Mouse (Mus musculus) MEL (cell line): ENCODE data around the gene Cfap54. TPM values are rescaled to one million over a fixed set of nuclear protein-coding genes. Genes with fewer than 3 reads are reported as not detected.

ENCODE experiments used
- DNase-seq: peaks from one replicate; pipeline ENCODE4 v3.0.0; 2011; ENCODE audit warnings: low read depth, low spot score
- H3K27ac ChIP-seq: 2 replicates; pipeline ENCODE4 v1.5.1; 2012; ENCODE audit warnings: low read depth, mild to moderate bottlenecking, control low read depth, low read length, moderate library complexity; ENCODE audit not compliant: control insufficient read depth
- H3K27me3 ChIP-seq, 2 experiments: fragments of 150-350 bp in 1 of 2; sonication (generic) in 1 of 2; 2 replicates each; pipeline ENCODE4 v1.6.1; 2012; ENCODE audit warnings: low read length in 2 of 2, mild to moderate bottlenecking in 2 of 2, improper control_type of control experiment in 1 of 2, moderate library complexity in 1 of 2; ENCODE audit not compliant: insufficient read depth in 2 of 2, control insufficient read depth in 1 of 2
- H3K36me3 ChIP-seq, 2 experiments: 2 replicates each; pipeline ENCODE4 v1.6.1; 2012 to 2014; ENCODE audit warnings: low read length in 2 of 2, improper control_type of control experiment in 1 of 2, inconsistent platforms in 1 of 2, mild to moderate bottlenecking in 1 of 2; ENCODE audit not compliant: insufficient read depth in 2 of 2, control insufficient read depth in 1 of 2
- H3K4me1 ChIP-seq, 2 experiments: fragments of 150-350 bp in 1 of 2; sonication (generic) in 1 of 2; 2 replicates each; pipeline ENCODE4 v1.6.1; 2012; ENCODE audit warnings: low read length in 2 of 2, improper control_type of control experiment in 1 of 2, mild to moderate bottlenecking in 1 of 2; ENCODE audit not compliant: insufficient read depth in 2 of 2, control insufficient read depth in 1 of 2
- H3K4me3 ChIP-seq, 2 experiments: fragments of 150-350 bp in 1 of 2; sonication (generic) in 1 of 2; 2 replicates each; pipeline ENCODE4 v1.5.1; 2012; ENCODE audit warnings: low read depth in 2 of 2, low read length in 2 of 2, mild to moderate bottlenecking in 2 of 2, moderate library complexity in 2 of 2, control low read depth in 1 of 2, improper control_type of control experiment in 1 of 2; ENCODE audit not compliant: control insufficient read depth in 1 of 2, insufficient read depth in 1 of 2
- H3K79me2 ChIP-seq: 2 replicates; pipeline ENCODE4 v1.6.1; 2012; ENCODE audit warnings: mild to moderate bottlenecking, low read length, moderate library complexity; ENCODE audit not compliant: control insufficient read depth, poor library complexity, insufficient read depth
- H3K9ac ChIP-seq: 2 replicates; pipeline ENCODE4 v1.6.1; 2012; ENCODE audit warnings: low read depth, mild to moderate bottlenecking, control low read depth, low read length, moderate library complexity; ENCODE audit not compliant: control insufficient read depth, poor library complexity, severe bottlenecking
- H3K9me3 ChIP-seq: fragments of 150-350 bp; sonication (generic); replicated peaks from 2 replicates; pipeline ENCODE4 v1.6.1; 2012; ENCODE audit warnings: mild to moderate bottlenecking, low read length, improper control_type of control experiment, moderate library complexity; ENCODE audit not compliant: insufficient read depth
- BHLHE40 ChIP-seq: IDR thresholded peaks from 2 replicates; pipeline ENCODE4 v1.6.1; 2012; ENCODE audit warnings: low read depth, mild to moderate bottlenecking, inconsistent platforms, low read length, improper control_type of control experiment, borderline replicate concordance
- CHD1 ChIP-seq: IDR thresholded peaks from 2 replicates; pipeline ENCODE4 v1.6.1; 2012; ENCODE audit warnings: low read depth, mild to moderate bottlenecking, inconsistent platforms, low read length, improper control_type of control experiment
- CHD2 ChIP-seq: IDR thresholded peaks from 2 replicates; pipeline ENCODE4 v1.6.1; 2011; ENCODE audit warnings: low read length, improper control_type of control experiment
- CTCF ChIP-seq, 3 experiments: IDR thresholded peaks in 2 of 3; conservative IDR thresholded peaks in 1 of 3; 2 replicates each; pipeline ENCODE4 v1.5.1; 2011 to 2012; ENCODE audit warnings: low read length in 3 of 3, low read depth in 2 of 3, mild to moderate bottlenecking in 2 of 3, improper control_type of control experiment in 1 of 3, inconsistent platforms in 1 of 3, mixed read lengths in 1 of 3, moderate library complexity in 1 of 3; ENCODE audit not compliant: control insufficient read depth in 1 of 3, insufficient read depth in 1 of 3, poor library complexity in 1 of 3, severe bottlenecking in 1 of 3
- E2F4 ChIP-seq: IDR thresholded peaks from 2 replicates; pipeline ENCODE4 v1.6.1; 2011; ENCODE audit warnings: low read depth, low read length, improper control_type of control experiment, borderline replicate concordance
- ELF1 ChIP-seq: IDR thresholded peaks from 2 replicates; pipeline ENCODE4 v1.6.1; 2014; ENCODE audit warnings: low read depth, mild to moderate bottlenecking, inconsistent platforms, low read length, improper control_type of control experiment, moderate library complexity
- EP300 ChIP-seq, 2 experiments: IDR thresholded peaks; 2 replicates each; pipeline ENCODE4 v1.6.1; 2011; ENCODE audit warnings: improper control_type of control experiment in 2 of 2, low read length in 2 of 2, low read depth in 1 of 2, mild to moderate bottlenecking in 1 of 2
- ETS1 ChIP-seq: IDR thresholded peaks from 2 replicates; pipeline ENCODE4 v1.6.1; 2012; ENCODE audit warnings: low read depth, mild to moderate bottlenecking, inconsistent platforms, low read length, improper control_type of control experiment, moderate library complexity
- GABPA ChIP-seq: IDR thresholded peaks from 2 replicates; pipeline ENCODE4 v1.6.1; 2012; ENCODE audit warnings: low read depth, mild to moderate bottlenecking, inconsistent platforms, low read length, improper control_type of control experiment, moderate library complexity
- GATA1 ChIP-seq: IDR thresholded peaks from 2 replicates; pipeline ENCODE4 v1.6.1; 2011; ENCODE audit warnings: low read depth, low read length, improper control_type of control experiment
- HCFC1 ChIP-seq: IDR thresholded peaks from 2 replicates; pipeline ENCODE4 v1.6.1; 2012; ENCODE audit warnings: low read depth, mild to moderate bottlenecking, inconsistent platforms, low read length, improper control_type of control experiment, moderate library complexity
- MAFK ChIP-seq: IDR thresholded peaks from 2 replicates; pipeline ENCODE4 v1.6.1; 2011; ENCODE audit warnings: low read depth, mild to moderate bottlenecking, low read length, improper control_type of control experiment, borderline replicate concordance
- MAX ChIP-seq: IDR thresholded peaks from 2 replicates; pipeline ENCODE4 v1.6.1; 2011; ENCODE audit warnings: low read length, improper control_type of control experiment
- MAZ ChIP-seq: IDR thresholded peaks from 2 replicates; pipeline ENCODE4 v1.6.1; 2012; ENCODE audit warnings: low read depth, mild to moderate bottlenecking, inconsistent platforms, low read length, improper control_type of control experiment
- MEF2A ChIP-seq: IDR thresholded peaks from 2 replicates; pipeline ENCODE4 v1.6.1; 2014; ENCODE audit warnings: low read depth, mild to moderate bottlenecking, inconsistent platforms, low read length, improper control_type of control experiment; ENCODE audit not compliant: poor library complexity, insufficient replicate concordance, severe bottlenecking; ENCODE audit errors: extremely low read depth
- MXI1 ChIP-seq: IDR thresholded peaks from 2 replicates; pipeline ENCODE4 v1.6.1; 2011; ENCODE audit warnings: mild to moderate bottlenecking, low read depth, low read length, improper control_type of control experiment
- MYB ChIP-seq: IDR thresholded peaks from 2 replicates; pipeline ENCODE4 v1.6.1; 2011; ENCODE audit warnings: mild to moderate bottlenecking, low read depth, low read length, improper control_type of control experiment
- MYC ChIP-seq: IDR thresholded peaks from 2 replicates; pipeline ENCODE4 v1.6.1; 2011; ENCODE audit warnings: low read depth, mild to moderate bottlenecking, low read length, improper control_type of control experiment, moderate library complexity
- NELFE ChIP-seq: IDR thresholded peaks from 2 replicates; pipeline ENCODE4 v1.6.1; 2011; ENCODE audit warnings: low read depth, low read length, improper control_type of control experiment
- NRF1 ChIP-seq: IDR thresholded peaks from 2 replicates; pipeline ENCODE4 v1.6.1; 2014; ENCODE audit warnings: low read depth, mild to moderate bottlenecking, inconsistent platforms, low read length, improper control_type of control experiment, moderate library complexity; ENCODE audit not compliant: poor library complexity, insufficient read depth, severe bottlenecking
- POLR2A ChIP-seq, 2 experiments: IDR thresholded peaks; 2 replicates each; pipeline ENCODE4 v1.6.1; 2011 to 2012; ENCODE audit warnings: low read length in 2 of 2, mild to moderate bottlenecking in 2 of 2, control low read depth in 1 of 2, improper control_type of control experiment in 1 of 2, low read depth in 1 of 2, moderate library complexity in 1 of 2; ENCODE audit not compliant: control insufficient read depth in 1 of 2, insufficient read depth in 1 of 2, poor library complexity in 1 of 2
- POLR2AphosphoS2 ChIP-seq: IDR thresholded peaks from 2 replicates; pipeline ENCODE4 v1.6.1; 2011; ENCODE audit warnings: low read length, improper control_type of control experiment
- RAD21 ChIP-seq: IDR thresholded peaks from 2 replicates; pipeline ENCODE4 v1.6.1; 2011; ENCODE audit warnings: mild to moderate bottlenecking, low read depth, low read length, improper control_type of control experiment
- RCOR1 ChIP-seq: IDR thresholded peaks from 2 replicates; pipeline ENCODE4 v1.6.1; 2012; ENCODE audit warnings: low read depth, mild to moderate bottlenecking, inconsistent platforms, low read length, improper control_type of control experiment
- SIN3A ChIP-seq: IDR thresholded peaks from 2 replicates; pipeline ENCODE4 v1.6.1; 2012; ENCODE audit warnings: low read length, improper control_type of control experiment, inconsistent platforms
- SMC3 ChIP-seq: IDR thresholded peaks from 2 replicates; pipeline ENCODE4 v1.6.1; 2011; ENCODE audit warnings: low read depth, low read length, improper control_type of control experiment
- TAL1 ChIP-seq: IDR thresholded peaks from 2 replicates; pipeline ENCODE4 v1.6.1; 2012; ENCODE audit warnings: mild to moderate bottlenecking, inconsistent platforms, low read length, moderate library complexity, mixed read lengths
- TBP ChIP-seq: IDR thresholded peaks from 2 replicates; pipeline ENCODE4 v1.8.0; 2011; ENCODE audit warnings: low read depth, low read length, improper control_type of control experiment
- TCF12 ChIP-seq: IDR thresholded peaks from 2 replicates; pipeline ENCODE4 v1.6.1; 2014; ENCODE audit warnings: low read depth, mild to moderate bottlenecking, inconsistent platforms, low read length, improper control_type of control experiment, moderate library complexity
- UBTF ChIP-seq: IDR thresholded peaks from 2 replicates; pipeline ENCODE4 v1.6.1; 2012; ENCODE audit warnings: low read depth, mild to moderate bottlenecking, inconsistent platforms, low read length, improper control_type of control experiment, moderate library complexity, borderline replicate concordance; ENCODE audit not compliant: insufficient read depth
- USF1 ChIP-seq: IDR thresholded peaks from 2 replicates; pipeline ENCODE4 v1.6.1; 2014; ENCODE audit warnings: low read depth, mild to moderate bottlenecking, inconsistent platforms, low read length, improper control_type of control experiment, moderate library complexity
- USF2 ChIP-seq, 2 experiments: IDR thresholded peaks; 2 replicates each; pipeline ENCODE4 v1.6.1; 2011 to 2012; ENCODE audit warnings: improper control_type of control experiment in 2 of 2, low read length in 2 of 2, borderline replicate concordance in 1 of 2, inconsistent platforms in 1 of 2, low read depth in 1 of 2, mild to moderate bottlenecking in 1 of 2; ENCODE audit not compliant: insufficient read depth in 1 of 2
- ZKSCAN1 ChIP-seq: IDR thresholded peaks from 2 replicates; pipeline ENCODE4 v1.6.1; 2012; ENCODE audit warnings: low read depth, mild to moderate bottlenecking, inconsistent platforms, low read length, improper control_type of control experiment, moderate library complexity
- ZMIZ1 ChIP-seq: IDR thresholded peaks from 2 replicates; pipeline ENCODE4 v1.6.1; 2012; ENCODE audit warnings: low read depth, mild to moderate bottlenecking, inconsistent platforms, low read length, improper control_type of control experiment, moderate library complexity
- ZNF384 ChIP-seq: IDR thresholded peaks from 2 replicates; pipeline ENCODE4 v1.6.1; 2012; ENCODE audit warnings: low read depth, mild to moderate bottlenecking, inconsistent platforms, low read length, improper control_type of control experiment
- polyA plus RNA-seq, 2 experiments: library from polyadenylated mRNA; stranded (reverse) in 1 of 2; unstranded in 1 of 2; fragments of >175 nt in 1 of 2; fragments of >200 nt in 1 of 2; gene quantifications; 2 replicates each; pipeline versions ENCODE4 v1.2.1 to v1.2.4; 2012; ENCODE audit warnings: low replicate concordance in 2 of 2, low read depth in 1 of 2; ENCODE audit not compliant: insufficient read length in 2 of 2, insufficient read depth in 1 of 2, missing spikeins in 1 of 2
- total RNA-seq: library from RNA; depleted of rRNA; stranded (reverse); fragments of 300-350 nt; gene quantifications from 2 replicates; pipeline ENCODE4 v1.2.3, GENCODE M21; 2012; rRNA removed

Gene Cfap54
- 2.0 and 3.2 TPM in 2 replicates for total RNA-seq
- 1 to 10 TPM in 1 of 2 experiments, not detected in 1; 2.7 TPM for polyA plus RNA-seq

DNA sequence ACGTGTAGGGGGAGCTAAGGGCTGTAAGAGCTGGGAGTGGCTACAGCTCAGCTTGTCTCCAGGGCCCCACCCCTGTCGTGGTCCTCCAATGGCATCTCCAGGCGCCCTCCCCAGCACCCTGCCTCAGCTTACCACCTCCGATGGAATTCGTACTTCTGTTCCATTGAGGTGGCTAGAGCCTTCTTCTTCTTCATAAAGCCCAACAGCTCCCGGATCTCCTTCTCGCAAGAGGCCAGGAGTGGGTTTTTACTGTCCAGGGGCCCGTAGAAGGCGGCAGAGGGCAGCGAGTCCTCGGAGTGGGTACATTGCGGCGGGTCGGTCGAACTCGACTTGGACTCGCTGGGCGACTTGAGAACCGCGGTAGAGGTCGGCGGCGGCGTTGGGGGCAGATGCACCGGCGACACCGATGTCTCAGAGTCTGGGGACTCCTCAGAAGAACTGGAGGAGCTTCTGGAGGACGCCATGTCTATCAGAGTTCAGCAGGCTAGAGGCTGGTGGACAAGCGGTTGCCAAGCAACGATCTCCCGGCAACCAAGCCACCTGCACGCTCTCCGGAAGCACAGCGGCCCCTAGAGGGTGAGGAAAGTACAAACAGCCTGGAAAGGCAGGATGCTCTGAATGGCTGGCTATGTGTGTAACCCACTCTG, at the start of gene Cfap54:
Gene Cfap54 (minus strand): TSS at position 486 of the 647 bp plus-strand sequence.
- H3K4me1 ChIP-seq = peaks cover 11 to 16% of the 10 kb centered on the region in 2 experiments
- peaks cover 0 to 11% of the 10 kb centered on the region in 2 experiments; a peak in 2 of 4 replicates for H3K36me3 ChIP-seq
- H3K79me2 ChIP-seq = no peaks in the 10 kb centered on the region
- peak; percentile 97 for DNase-seq
- peak within 1 kb of the TSS; percentile 69 for H3K27ac ChIP-seq
- H3K9me3 ChIP-seq = no peaks in the 10 kb centered on the region
- no peaks in the 10 kb centered on the region for H3K27me3 ChIP-seq
- peak within 1 kb of the TSS; percentile 56 for H3K9ac ChIP-seq
- H3K4me3 ChIP-seq = peak within 1 kb of the TSS; percentile 68 to 79
- TF ChIP-seq SIN3A (peak; percentile 94), E2F4 (no peak), GABPA (no peak), TCF12 (no peak), ETS1 (peak; percentile 49; the same call in 1 of the 2 replicates), HCFC1 (peak; percentile 61; the same call in 1 of the 2 replicates), SMC3 (no peak), MAX (peak; percentile 14; the same call in 1 of the 2 replicates), CTCF (IDR thresholded peaks at IDR 0.05 in 2 of 3, conservative IDR thresholded peaks at IDR 0.05 in 1 of 3; ENCODE audit: control insufficient read depth in 1 of 3, insufficient read depth in 1 of 3, low read depth in 2 of 3, low read length in 3 of 3, poor library complexity in 1 of 3, severe bottlenecking in 1 of 3) (peak; percentile 75 to 88 (median 78)), RCOR1 (0 out of 2 replicates have a peak, but pooled peaks have one; percentile 60), ELF1 (peak; percentile 85), ZNF384 (no peak), MYC (peak; percentile 55; the same call in 1 of the 2 replicates), MAZ (peak; percentile 38; the same call in 1 of the 2 replicates), GATA1 (peak; percentile 77), NRF1 (no peak), MYB (no peak), CHD1 (no peak), ZKSCAN1 (no peak), TAL1 (peak; percentile 62), POLR2A (IDR thresholded peaks at IDR 0.05; ENCODE audit: control insufficient read depth in 1 of 2, insufficient read depth in 1 of 2, low read depth in 1 of 2, low read length in 2 of 2, poor library complexity in 1 of 2) (peak in 1 of 2 experiments; percentile 47; a peak in 2 of 4 replicates), POLR2AphosphoS2 (no peak), TBP (0 out of 2 replicates have a peak, but pooled peaks have one; percentile 17), MAFK (no peak), NELFE (peak; percentile 22; the same call in 1 of the 2 replicates), USF1 (no peak), UBTF (no peak), MEF2A (no peak), BHLHE40 (no peak), RAD21 (no peak; the same call in 1 of the 2 replicates), USF2 (IDR thresholded peaks at IDR 0.05; ENCODE audit: borderline replicate concordance in 1 of 2, insufficient read depth in 1 of 2, low read depth in 1 of 2, low read length in 2 of 2) (no peak), CHD2 (no peak), ZMIZ1 (no peak), EP300 (IDR thresholded peaks at IDR 0.05; ENCODE audit: low read depth in 1 of 2, low read length in 2 of 2) (peak in 1 of 2 experiments; percentile 28; a peak in 1 of 4 replicates), MXI1 (peak; percentile 87)
